Mouse (Mus musculus): ENCODE results near the gene Mex3a. TPM values are rescaled to one million over a fixed set of nuclear protein-coding genes. Genes with fewer than 3 reads are reported as not detected.

Gene Mex3a
- polyA plus RNA-seq, 1 experiment from 2014 or later = 7.3 TPM

DNA sequence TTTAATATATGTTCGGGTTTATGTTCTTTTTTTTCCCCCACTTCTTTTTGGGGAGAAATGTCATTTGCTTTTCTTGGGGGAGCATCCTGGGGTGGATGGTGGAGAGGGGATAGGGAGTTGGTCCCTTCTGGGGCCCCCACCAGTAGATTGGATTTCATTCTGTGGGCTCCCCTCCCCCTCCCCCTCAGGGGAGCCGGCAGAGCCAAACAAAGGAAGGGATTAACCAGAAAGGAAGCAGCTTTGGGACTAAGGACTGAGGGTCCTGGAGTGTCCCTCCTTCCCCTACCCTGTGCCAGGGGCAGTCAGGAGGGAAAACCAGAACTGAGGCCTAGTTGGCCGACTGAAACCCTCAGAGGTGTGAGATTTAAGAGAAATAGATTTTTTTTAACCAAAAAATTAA, 7.2 kb downstream of the Mex3a start:
- Histone ChIP-seq H3K9ac (ENCODE audit: low read depth, low read length) (no peak overlapping the region), H3K4me3 (ENCODE audit: low read length) (no peak overlapping the region)
- WGBS = 30% methylated on average over 3 of the region's 3 CpGs

DNA sequence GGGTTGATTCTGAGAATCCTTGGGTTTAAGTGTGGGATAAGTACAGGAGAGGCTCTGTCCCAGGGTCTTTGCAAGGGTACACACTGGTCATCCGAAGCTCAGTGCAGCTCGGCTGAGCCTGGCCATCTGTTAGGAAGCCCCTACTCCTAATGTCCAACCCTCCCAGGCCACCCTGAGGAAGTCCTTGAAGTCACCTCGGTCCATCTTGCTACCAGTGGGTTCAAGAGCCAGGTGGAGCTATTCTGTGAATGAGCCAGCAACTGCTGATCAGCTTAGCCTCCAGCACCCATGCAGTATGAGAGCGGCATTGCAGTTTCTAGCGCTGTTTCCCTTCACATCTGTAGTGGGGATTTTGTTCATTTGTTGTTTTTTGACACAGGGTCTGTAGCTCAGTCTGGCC, 7.9 kb downstream of the Mex3a start:
- peaks cover 31% of the 10 kb centered on the region for H3K4me1 ChIP-seq (ENCODE audit: control insufficient read depth, insufficient read depth, low read length)
- H3K4me2 ChIP-seq (ENCODE audit: low read depth, low read length) = no peak overlapping the region
- no peak overlapping the region for H3K9ac ChIP-seq (ENCODE audit: low read depth, low read length)
- no peak overlapping the region for H3K4me3 ChIP-seq (ENCODE audit: low read length)
- 0 out of 2 replicates have a peak, but pooled peaks cover 3% of the 10 kb centered on the region for H3K36me3 ChIP-seq (ENCODE audit: control insufficient read depth, insufficient read depth, low read length)
- 72% methylated on average over 5 of the region's 5 CpGs for WGBS
- ATAC-seq = no peak
- H3K9me3 ChIP-seq (ENCODE audit: control insufficient read depth, low read length) = no peaks in the 10 kb centered on the region
- H3K27me3 ChIP-seq (replicated peaks; ENCODE audit: control insufficient read depth, insufficient read depth, low read length) = no peaks in the 10 kb centered on the region
- no peak overlapping the region for H3K27ac ChIP-seq (ENCODE audit: low read length)

More for the DNA sequence above, 7.2 kb downstream of the Mex3a start:
- H3K27me3 ChIP-seq (replicated peaks; ENCODE audit: control insufficient read depth, insufficient read depth, low read length) = no peaks in the 10 kb centered on the region
- no peak overlapping the region for H3K4me2 ChIP-seq (ENCODE audit: low read depth, low read length)
- H3K9me3 ChIP-seq (ENCODE audit: control insufficient read depth, low read length) = no peaks in the 10 kb centered on the region
- H3K36me3 ChIP-seq (ENCODE audit: control insufficient read depth, insufficient read depth, low read length) = 0 out of 2 replicates have a peak, but pooled peaks cover 3% of the 10 kb centered on the region
- no peak for ATAC-seq
- H3K27ac ChIP-seq (ENCODE audit: low read length) = no peak overlapping the region
- peaks cover 38% of the 10 kb centered on the region for H3K4me1 ChIP-seq (ENCODE audit: control insufficient read depth, insufficient read depth, low read length)

DNA sequence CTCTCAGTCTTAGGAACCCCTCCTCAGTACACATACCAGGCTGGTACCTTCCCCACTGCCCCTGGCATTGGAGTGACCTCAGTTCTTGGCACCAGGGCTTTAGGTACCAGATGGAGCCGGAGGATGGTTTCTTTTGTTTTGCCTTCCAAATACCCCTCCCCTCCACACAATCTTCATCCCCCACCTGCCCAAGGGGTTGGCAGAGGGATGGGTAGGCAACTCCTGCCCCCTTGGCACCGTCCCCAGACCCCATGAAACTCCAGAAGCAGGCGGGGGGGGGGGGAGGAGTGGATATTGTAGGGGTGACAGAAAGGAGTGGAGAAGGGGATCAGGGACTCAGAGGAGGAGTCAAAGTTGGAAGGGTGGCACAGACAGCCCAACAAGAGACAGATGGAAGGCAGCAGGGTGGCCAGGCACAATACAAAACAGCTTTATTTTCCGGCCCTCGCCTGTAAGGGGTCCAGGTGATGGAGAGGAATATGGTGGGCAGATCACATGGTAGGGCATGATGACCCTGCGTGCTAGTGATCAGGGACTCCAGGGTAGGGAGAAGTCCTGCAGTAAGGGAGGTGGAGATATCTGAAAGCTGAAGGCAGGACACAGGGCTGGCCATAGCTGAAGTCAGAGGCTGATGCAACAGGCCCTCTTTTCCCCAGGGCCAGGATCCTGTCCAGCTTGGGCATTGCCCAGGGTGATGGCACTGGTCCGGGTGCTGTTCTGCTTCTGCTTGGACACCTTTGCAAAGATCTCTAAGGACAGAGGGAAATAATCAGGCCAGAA, 9.6 kb downstream of the Mex3a start:
- no peak for ATAC-seq
- Histone ChIP-seq H3K36me3 (ENCODE audit: control insufficient read depth, insufficient read depth, low read length) (0 out of 2 replicates have a peak, but pooled peaks cover 3% of the 10 kb centered on the region), H3K4me1 (ENCODE audit: control insufficient read depth, insufficient read depth, low read length) (peaks cover 14% of the 10 kb centered on the region), H3K4me2 (ENCODE audit: low read depth, low read length) (no peak overlapping the region), H3K9ac (ENCODE audit: low read depth, low read length) (no peak overlapping the region), H3K27ac (ENCODE audit: low read length) (no peak overlapping the region), H3K27me3 (replicated peaks; ENCODE audit: control insufficient read depth, insufficient read depth, low read length) (no peaks in the 10 kb centered on the region), H3K9me3 (ENCODE audit: control insufficient read depth, low read length) (no peaks in the 10 kb centered on the region), H3K4me3 (ENCODE audit: low read length) (no peak overlapping the region)
- WGBS = 67% methylated on average over 7 of the region's 7 CpGs

DNA sequence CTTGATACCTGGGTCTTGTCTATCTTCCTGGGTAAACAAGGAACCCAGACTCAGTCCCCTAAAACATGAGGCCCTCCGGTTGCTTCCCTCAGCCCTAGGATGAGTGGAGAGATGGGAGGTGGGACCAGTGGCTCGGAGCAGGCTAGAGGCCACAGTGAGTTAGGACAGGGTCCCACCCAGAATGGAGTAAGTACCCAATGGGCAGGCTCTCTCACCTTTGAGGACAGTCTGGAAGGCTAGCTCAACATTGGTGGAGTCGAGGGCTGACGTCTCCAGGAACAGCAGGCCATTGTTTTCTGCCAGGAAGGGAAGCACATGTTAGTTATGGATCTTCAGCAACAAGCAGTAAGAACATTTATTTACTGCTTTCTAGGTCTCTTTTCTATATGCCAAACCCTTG, 10.3 kb downstream of the Mex3a start:
- Histone ChIP-seq H3K4me3 (ENCODE audit: low read length) (no peak overlapping the region), H3K27ac (ENCODE audit: low read length) (no peak overlapping the region), H3K27me3 (replicated peaks; ENCODE audit: control insufficient read depth, insufficient read depth, low read length) (no peaks in the 10 kb centered on the region), H3K4me2 (ENCODE audit: low read depth, low read length) (no peak overlapping the region), H3K4me1 (ENCODE audit: control insufficient read depth, insufficient read depth, low read length) (peaks cover 7% of the 10 kb centered on the region; the same call in 1 of the 2 replicates), H3K36me3 (ENCODE audit: control insufficient read depth, insufficient read depth, low read length) (no peaks in the 10 kb centered on the region), H3K9me3 (ENCODE audit: control insufficient read depth, low read length) (no peaks in the 10 kb centered on the region), H3K9ac (ENCODE audit: low read depth, low read length) (no peak overlapping the region)
- WGBS = 50% methylated on average over 4 of the region's 4 CpGs
- ATAC-seq = no peak

DNA sequence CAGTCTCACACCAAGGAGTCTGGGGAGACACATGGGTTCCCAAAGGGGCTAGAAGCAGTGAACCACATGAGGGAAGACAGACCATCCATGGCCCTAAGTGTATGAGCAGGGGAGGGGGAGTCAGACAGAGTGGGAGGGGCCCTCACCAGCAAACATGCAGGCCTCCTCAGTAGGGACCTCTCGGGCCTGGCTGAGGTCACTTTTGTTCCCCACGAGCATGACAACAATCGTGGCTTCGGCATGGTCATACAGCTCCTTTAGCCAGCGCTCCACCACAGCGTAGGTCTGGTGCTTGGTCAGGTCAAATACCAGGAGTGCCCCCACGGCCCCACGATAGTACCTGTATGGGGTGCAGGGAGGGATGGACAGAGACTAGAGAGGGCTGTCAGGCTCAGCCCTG, 11.0 kb downstream of the Mex3a start:
- peaks cover 4% of the 10 kb centered on the region; the same call in 1 of the 2 replicates for H3K4me1 ChIP-seq (ENCODE audit: control insufficient read depth, insufficient read depth, low read length)
- no peaks in the 10 kb centered on the region for H3K9me3 ChIP-seq (ENCODE audit: control insufficient read depth, low read length)
- H3K9ac ChIP-seq (ENCODE audit: low read depth, low read length) = no peak overlapping the region
- no peak overlapping the region for H3K4me3 ChIP-seq (ENCODE audit: low read length)
- no peak overlapping the region for H3K4me2 ChIP-seq (ENCODE audit: low read depth, low read length)
- no peaks in the 10 kb centered on the region for H3K27me3 ChIP-seq (replicated peaks; ENCODE audit: control insufficient read depth, insufficient read depth, low read length)
- ATAC-seq = no peak
- no peaks in the 10 kb centered on the region for H3K36me3 ChIP-seq (ENCODE audit: control insufficient read depth, insufficient read depth, low read length)
- no peak overlapping the region for H3K27ac ChIP-seq (ENCODE audit: low read length)
- WGBS = 78% methylated on average over 8 of the region's 8 CpGs

DNA sequence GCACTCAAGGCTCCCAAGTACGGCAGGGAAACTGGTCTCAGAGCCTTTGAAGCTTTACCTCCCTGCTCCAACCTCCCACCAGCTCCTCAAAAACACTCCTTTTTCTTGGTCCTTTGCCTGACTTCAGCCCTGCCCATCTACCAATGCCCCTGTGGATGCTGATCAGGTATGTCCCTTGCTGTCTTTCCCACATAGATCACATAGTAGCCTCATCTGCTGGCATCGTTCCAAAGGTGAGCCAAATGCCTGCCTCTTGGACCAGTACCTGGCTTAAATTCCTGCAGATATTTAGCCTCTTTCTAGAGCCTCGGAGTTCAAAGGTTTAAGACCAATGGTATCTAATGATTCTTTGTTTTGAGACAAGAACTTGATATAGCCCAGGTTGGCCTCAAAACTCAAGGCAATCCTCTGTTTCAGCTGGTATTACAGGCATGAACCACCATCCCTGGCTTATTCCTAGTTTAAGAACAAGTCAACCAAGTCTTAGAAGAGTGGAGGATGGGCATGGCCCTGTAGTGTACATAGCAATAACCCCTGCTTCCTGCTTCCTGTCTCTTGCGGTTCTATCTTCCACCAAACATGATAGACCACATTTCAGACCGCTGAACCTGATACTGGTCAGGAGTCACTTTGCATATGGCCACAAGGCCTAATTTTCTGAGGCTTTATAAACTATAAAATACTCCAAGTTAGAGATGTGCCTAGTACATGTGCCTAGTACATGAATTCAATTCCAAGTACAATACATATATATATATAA, 11.6 kb downstream of the Mex3a start:
- no peak for ATAC-seq

DNA sequence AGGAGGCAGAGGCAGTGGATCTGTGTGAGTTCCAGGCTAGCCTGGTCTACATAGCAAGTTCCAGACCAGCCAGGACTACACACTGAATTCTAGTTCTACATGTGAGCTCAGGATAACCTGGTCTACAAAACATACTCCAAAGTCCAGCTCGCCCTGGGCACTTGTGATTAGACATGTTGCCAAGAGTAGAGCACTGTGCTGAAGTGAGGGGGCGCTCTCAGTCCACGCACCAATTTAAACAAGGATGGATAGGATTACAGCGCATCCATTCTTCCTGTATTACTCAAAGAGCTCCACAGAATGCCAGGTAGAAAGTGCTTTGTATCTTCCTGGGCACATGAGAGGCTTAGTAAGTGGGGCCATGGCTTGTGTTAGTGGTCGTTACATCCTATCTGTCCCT, 12.3 kb downstream of the Mex3a start:
- H3K4me3 ChIP-seq (ENCODE audit: low read length) = no peak overlapping the region
- H3K9me3 ChIP-seq (ENCODE audit: control insufficient read depth, low read length) = no peaks in the 10 kb centered on the region
- H3K27me3 ChIP-seq (replicated peaks; ENCODE audit: control insufficient read depth, insufficient read depth, low read length) = no peaks in the 10 kb centered on the region
- no peak overlapping the region for H3K9ac ChIP-seq (ENCODE audit: low read depth, low read length)
- 48% methylated on average over 5 of the region's 5 CpGs for WGBS
- peaks cover 3% of the 10 kb centered on the region; the same call in 1 of the 2 replicates for H3K4me1 ChIP-seq (ENCODE audit: control insufficient read depth, insufficient read depth, low read length)
- no peak for ATAC-seq
- no peak overlapping the region for H3K4me2 ChIP-seq (ENCODE audit: low read depth, low read length)
- H3K36me3 ChIP-seq (ENCODE audit: control insufficient read depth, insufficient read depth, low read length) = no peaks in the 10 kb centered on the region
- no peak overlapping the region for H3K27ac ChIP-seq (ENCODE audit: low read length)

More for the DNA sequence above, 11.6 kb downstream of the Mex3a start:
- Histone ChIP-seq H3K27me3 (replicated peaks; ENCODE audit: control insufficient read depth, insufficient read depth, low read length) (no peaks in the 10 kb centered on the region), H3K9ac (ENCODE audit: low read depth, low read length) (no peak overlapping the region), H3K4me3 (ENCODE audit: low read length) (no peak overlapping the region), H3K4me2 (ENCODE audit: low read depth, low read length) (no peak overlapping the region), H3K9me3 (ENCODE audit: control insufficient read depth, low read length) (no peaks in the 10 kb centered on the region), H3K27ac (ENCODE audit: low read length) (no peak overlapping the region), H3K4me1 (ENCODE audit: control insufficient read depth, insufficient read depth, low read length) (peaks cover 5% of the 10 kb centered on the region; the same call in 1 of the 2 replicates), H3K36me3 (ENCODE audit: control insufficient read depth, insufficient read depth, low read length) (no peaks in the 10 kb centered on the region)
- 70% methylated on average over 5 of the region's 5 CpGs for WGBS

DNA sequence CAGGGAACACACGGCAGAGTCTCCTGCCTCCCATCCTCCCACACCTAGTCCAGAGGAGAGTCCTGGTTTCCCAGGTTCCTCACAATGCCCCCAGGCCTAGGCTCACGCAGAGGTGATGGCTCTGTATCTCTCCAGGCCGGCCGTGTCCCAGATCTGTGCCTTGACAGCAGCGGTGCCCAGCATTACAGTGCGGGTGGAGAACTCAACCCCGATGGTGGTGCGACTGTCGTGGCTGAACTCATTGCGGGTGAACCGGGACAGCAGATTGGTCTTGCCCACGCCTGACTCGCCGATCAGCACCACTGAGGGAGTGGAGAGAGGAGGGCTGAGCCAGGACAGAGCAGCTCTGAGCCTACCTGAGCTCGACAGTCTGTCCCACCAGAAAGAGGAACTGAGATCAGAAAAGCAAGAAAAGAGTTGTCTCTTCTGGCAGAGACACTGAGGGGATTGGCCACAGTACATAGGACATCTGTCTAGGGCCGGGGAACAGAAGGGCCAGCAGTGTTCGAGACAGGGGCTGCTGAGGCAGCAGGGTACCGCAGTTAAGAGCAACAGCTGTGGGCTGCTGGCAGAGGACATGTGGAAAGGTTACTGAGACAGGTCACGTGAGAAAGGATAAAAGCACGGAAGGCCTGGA, 12.9 kb downstream of the Mex3a start:
- no peak for ATAC-seq
- Histone ChIP-seq H3K27ac (ENCODE audit: low read length) (no peak overlapping the region), H3K9me3 (ENCODE audit: control insufficient read depth, low read length) (no peaks in the 10 kb centered on the region), H3K27me3 (replicated peaks; ENCODE audit: control insufficient read depth, insufficient read depth, low read length) (no peaks in the 10 kb centered on the region), H3K4me1 (ENCODE audit: control insufficient read depth, insufficient read depth, low read length) (peaks cover 3% of the 10 kb centered on the region; the same call in 1 of the 2 replicates), H3K4me3 (ENCODE audit: low read length) (no peak overlapping the region), H3K36me3 (ENCODE audit: control insufficient read depth, insufficient read depth, low read length) (no peaks in the 10 kb centered on the region), H3K9ac (ENCODE audit: low read depth, low read length) (no peak overlapping the region), H3K4me2 (ENCODE audit: low read depth, low read length) (no peak overlapping the region)
- WGBS = 68% methylated on average over 20 of the region's 20 CpGs
